Mouse (Mus musculus): ENCODE measurements around the gene Grsf1. TPM values are rescaled to one million over a fixed set of nuclear protein-coding genes. Genes with fewer than 3 reads are reported as not detected.

Gene Grsf1
- polyA plus RNA-seq, 1 experiment from 2014 or later = 73.3 TPM

- H3K27ac ChIP-seq (ENCODE audit: low read depth) = no peak overlapping the region
- DNase-seq (no peak), ATAC-seq (ENCODE audit: insufficient read depth) (no peak)
- H3K4me2 ChIP-seq = no peak overlapping the region
- no peak overlapping the region for H3K4me3 ChIP-seq (ENCODE audit: low read depth, low read length)
- no peaks in the 10 kb centered on the region for H3K9me3 ChIP-seq (ENCODE audit: low read depth, low read length)
- no peaks in the 10 kb centered on the region for H3K4me1 ChIP-seq (ENCODE audit: insufficient read depth)
- TF ChIP-seq CTCF (IDR thresholded peaks at IDR 0.05; ENCODE audit: low read depth) = no peak
- H3K9ac ChIP-seq = no peak overlapping the region
- WGBS = 58% methylated on average over 11 of the region's 11 CpGs
- H3K27me3 ChIP-seq (ENCODE audit: insufficient read depth, low read length) = no peaks in the 10 kb centered on the region
- H3K36me3 ChIP-seq (ENCODE audit: insufficient read depth) = peaks cover 35% of the 10 kb centered on the region
Observed at GRCm38 (mm10) chr5:88629125-88629524, 46.8 kb downstream of the Grsf1 start.

DNA sequence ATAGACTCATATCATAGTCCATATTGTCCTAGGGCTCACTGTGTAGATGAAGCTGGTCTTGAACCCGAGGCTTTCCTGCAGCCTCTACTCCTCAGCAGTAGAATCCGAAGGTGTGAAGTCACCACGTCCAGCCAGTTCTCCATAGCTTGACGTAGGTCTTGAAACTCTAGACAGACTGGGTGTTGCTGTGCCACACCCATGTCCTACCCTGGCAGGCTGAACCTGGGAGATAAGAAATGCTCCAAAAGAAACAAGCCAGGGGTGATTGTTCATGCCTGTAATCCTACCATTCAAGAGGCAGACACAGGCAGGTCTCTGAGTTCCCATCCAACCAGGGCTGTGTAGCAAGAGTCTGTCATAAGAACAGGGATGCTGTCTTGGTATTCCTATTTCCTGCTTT is 48.4 kb downstream of the Grsf1 start:
- no peak for TF ChIP-seq CTCF (IDR thresholded peaks at IDR 0.05; ENCODE audit: low read depth)
- no peak overlapping the region for H3K4me3 ChIP-seq (ENCODE audit: low read depth, low read length)
- no peak overlapping the region for H3K27ac ChIP-seq (ENCODE audit: low read depth)
- H3K36me3 ChIP-seq (ENCODE audit: insufficient read depth) = peaks cover 25% of the 10 kb centered on the region
- no peak overlapping the region for H3K4me2 ChIP-seq
- H3K27me3 ChIP-seq (ENCODE audit: insufficient read depth, low read length) = no peaks in the 10 kb centered on the region
- no peaks in the 10 kb centered on the region for H3K4me1 ChIP-seq (ENCODE audit: insufficient read depth)
- no peaks in the 10 kb centered on the region for H3K9me3 ChIP-seq (ENCODE audit: low read depth, low read length)
- no peak overlapping the region for H3K9ac ChIP-seq
- 85% methylated on average over 4 of the region's 4 CpGs for WGBS
- DNase-seq (no peak), ATAC-seq (ENCODE audit: insufficient read depth) (no peak)

GRCm38 (mm10) chr5:88616988-88617387 is 59.0 kb downstream of the Grsf1 start:
- DNase-seq = no peak
- WGBS = 75% methylated on average over 4 of the region's 4 CpGs
- ATAC-seq (ENCODE audit: insufficient read depth) = no peak
- Histone ChIP-seq H3K27me3 (ENCODE audit: insufficient read depth, low read length) (no peaks in the 10 kb centered on the region), H3K4me2 (no peak overlapping the region), H3K9ac (no peak overlapping the region), H3K36me3 (ENCODE audit: insufficient read depth) (peaks cover 22% of the 10 kb centered on the region; the same call in 1 of the 2 replicates), H3K9me3 (ENCODE audit: low read depth, low read length) (no peaks in the 10 kb centered on the region), H3K4me3 (ENCODE audit: low read depth, low read length) (no peak overlapping the region), H3K27ac (ENCODE audit: low read depth) (no peak overlapping the region), H3K4me1 (ENCODE audit: insufficient read depth) (no peaks in the 10 kb centered on the region)
- TF ChIP-seq CTCF (IDR thresholded peaks at IDR 0.05; ENCODE audit: low read depth) = no peak

- TF ChIP-seq CTCF (IDR thresholded peaks at IDR 0.05; ENCODE audit: low read depth) = no peak
- no peak overlapping the region for H3K27ac ChIP-seq (ENCODE audit: low read depth)
- no peaks in the 10 kb centered on the region for H3K9me3 ChIP-seq (ENCODE audit: low read depth, low read length)
- DNase-seq (no peak), ATAC-seq (ENCODE audit: insufficient read depth) (no peak)
- no peaks in the 10 kb centered on the region for H3K27me3 ChIP-seq (ENCODE audit: insufficient read depth, low read length)
- H3K36me3 ChIP-seq (ENCODE audit: insufficient read depth) = peaks cover 12% of the 10 kb centered on the region; the same call in 1 of the 2 replicates
- H3K4me1 ChIP-seq (ENCODE audit: insufficient read depth) = no peaks in the 10 kb centered on the region
- H3K9ac ChIP-seq = no peak overlapping the region
- H3K4me3 ChIP-seq (ENCODE audit: low read depth, low read length) = no peak overlapping the region
- WGBS = 88% methylated on average over 1 of the region's 1 CpGs
- no peak overlapping the region for H3K4me2 ChIP-seq
Observed at GRCm38 (mm10) chr5:88614129-88614528, 61.8 kb downstream of the Grsf1 start.

Other genes starting within 250 kb of the Grsf1 start
- gene Ambn, start 220.2 kb downstream of the Grsf1 start, polyA plus RNA-seq (2014; fragmentation: Nextera tagmentation; extraction: Ambion mirVana) = not detected in 2 replicates
- gene Enam, start 188.2 kb downstream of the Grsf1 start, polyA plus RNA-seq (2014; fragmentation: Nextera tagmentation; extraction: Ambion mirVana) = not detected in 2 replicates
- 0.22 TPM in 1 of 2 replicates, not detected in the other for gene Jchain, start 148.3 kb downstream of the Grsf1 start, polyA plus RNA-seq (2014; fragmentation: Nextera tagmentation; extraction: Ambion mirVana)
- gene Utp3, start 121.7 kb downstream of the Grsf1 start, polyA plus RNA-seq (2014; fragmentation: Nextera tagmentation; extraction: Ambion mirVana) = 66.8 and 67.9 TPM in 2 replicates
- 11.9 and 14.0 TPM in 2 replicates for gene Rufy3, start 111.1 kb downstream of the Grsf1 start, polyA plus RNA-seq (2014; fragmentation: Nextera tagmentation; extraction: Ambion mirVana)
- 16.0 and 17.1 TPM in 2 replicates for gene Mob1b, start 44.7 kb upstream of the Grsf1 start, polyA plus RNA-seq (2014; fragmentation: Nextera tagmentation; extraction: Ambion mirVana)
- gene Dck, start 88.8 kb upstream of the Grsf1 start, polyA plus RNA-seq (2014; fragmentation: Nextera tagmentation; extraction: Ambion mirVana) = 61.5 and 61.7 TPM in 2 replicates
- 5.2 and 5.6 TPM in 2 replicates for gene Slc4a4, start 210.6 kb upstream of the Grsf1 start, polyA plus RNA-seq (2014; fragmentation: Nextera tagmentation; extraction: Ambion mirVana)